Comparison of ENCODE assay signal across 9 mouse cellular contexts in genomic region chr2:165782324-165782723, GRCm38 (mm10).
DNase-seq lines count a peak whose midpoint lies in the region; ATAC-seq and TF ChIP-seq lines count a peak whose summit lies in the region.
"Had no signal": no experiment of that assay in that cellular context is flagged by ENCODE, and none has a peak within 500 bp of the region (broad histone marks: within the 10 kb centered on the region; RNA-seq: fewer than 3 reads in every experiment).

No protein-coding gene starts in this region.

- no peak overlapping the region for H3K9ac ChIP-seq in forebrain, embryonic 11.5 days (ENCODE audit: low read length)
- H3K9ac ChIP-seq: heart, embryonic 15.5 days had no signal

- H3K4me2 ChIP-seq in forebrain, embryonic 11.5 days (ENCODE audit: low read depth, low read length, severe bottlenecking), result no peak overlapping the region
- H3K4me2 ChIP-seq: heart, embryonic 15.5 days had no signal

- peak; percentile 99 for TF ChIP-seq CTCF in E14TG2a.4 (conservative IDR thresholded peaks at IDR 0.05; ENCODE audit: low read length)
- TF ChIP-seq CTCF in brain, embryonic 14.5 days (IDR thresholded peaks at IDR 0.05; ENCODE audit: borderline replicate concordance, extremely low read depth, insufficient read depth, insufficient read length), result peak; percentile 99
- peak; percentile 99 for TF ChIP-seq CTCF in layer of hippocampus, adult 2 months (conservative IDR thresholded peaks at IDR 0.05)
- TF ChIP-seq CTCF in lung, adult 2 months (IDR thresholded peaks at IDR 0.05; ENCODE audit: insufficient read depth, low read length), result peak; percentile 99

- H3K36me3 ChIP-seq in E14TG2a.4 (ENCODE audit: insufficient read depth, low read length), result peaks cover 12% of the 10 kb centered on the region
- peaks cover 3% of the 10 kb centered on the region for H3K36me3 ChIP-seq in forebrain, embryonic 11.5 days (ENCODE audit: control insufficient read depth, insufficient read depth, low read length)

- DNase-seq in brain, embryonic 14.5 days (ENCODE audit: low read depth), result peak; percentile 83
- peak; percentile 90 for DNase-seq in forebrain, embryonic 11.5 days (ENCODE audit: low spot score)
- DNase-seq in heart, postnatal 4 days, result peak; percentile 91
- peak; percentile 70 to 86 for DNase-seq in layer of hippocampus, adult 2 months (ENCODE audit: low spot score in 2 of 2)
- DNase-seq in lung, adult 2 months, result peak; percentile 77
- DNase-seq in testis, postnatal 14 days (ENCODE audit: low spot score), result peak; percentile 71

- H3K9me3 ChIP-seq in E14TG2a.4 (ENCODE audit: low read length), result no peaks in the 10 kb centered on the region
- H3K9me3 ChIP-seq in forebrain, embryonic 11.5 days (ENCODE audit: control insufficient read depth, low read length), result no peaks in the 10 kb centered on the region
- H3K9me3 ChIP-seq: heart, embryonic 15.5 days had no signal

- no peak overlapping the region for H3K27ac ChIP-seq in forebrain, embryonic 11.5 days (ENCODE audit: low read depth, low read length)
- H3K27ac ChIP-seq in layer of hippocampus, adult 2 months, result no peak overlapping the region
- H3K27ac ChIP-seq: heart, embryonic 15.5 days had no signal

- peaks cover 66% of the 10 kb centered on the region for H3K4me1 ChIP-seq in E14TG2a.4 (replicated peaks; ENCODE audit: low read depth, low read length)
- no peaks in the 10 kb centered on the region for H3K4me1 ChIP-seq in forebrain, embryonic 11.5 days (replicated peaks; ENCODE audit: control insufficient read depth, insufficient read depth, low read length)
- no peaks in the 10 kb centered on the region for H3K4me1 ChIP-seq in lung, adult 2 months (ENCODE audit: control insufficient read depth, insufficient read depth, low read length)

- peak overlapping the region; percentile 50 for H3K4me3 ChIP-seq in E14TG2a.4 (replicated peaks; ENCODE audit: low read length)
- H3K4me3 ChIP-seq in forebrain, embryonic 11.5 days (ENCODE audit: low read depth, low read length), result no peak overlapping the region
- no peak overlapping the region for H3K4me3 ChIP-seq in layer of hippocampus, adult 2 months
- H3K4me3 ChIP-seq in lung, adult 2 months (replicated peaks; ENCODE audit: extremely low read depth, low read depth, low read length), result no peak overlapping the region
- H3K4me3 ChIP-seq: heart, embryonic 15.5 days had no signal

- no peak; the same call in 1 of the 2 replicates for ATAC-seq in forebrain, embryonic 11.5 days (replicated peaks; ENCODE audit: low FRiP score)
- ATAC-seq in neutrophil, adult 5-6 weeks (ENCODE audit: extremely low read depth, insufficient number of reproducible peaks, low FRiP score, poor library complexity, severe bottlenecking), result peak; percentile 50; the same call in 1 of the 2 replicates

- WGBS in forebrain, embryonic 11.5 days, result 38% methylated on average over 5 of the region's 5 CpGs
- WGBS in lung, adult 2 months, result 30% methylated on average over 5 of the region's 5 CpGs

- TF ChIP-seq POLR2A in brain, embryonic 14.5 days (IDR thresholded peaks at IDR 0.05; ENCODE audit: borderline replicate concordance, extremely low read depth, insufficient read depth, insufficient read length, poor library complexity, severe bottlenecking), result no peak
- no peak for TF ChIP-seq POLR2A in lung, adult 2 months (IDR thresholded peaks at IDR 0.05; ENCODE audit: borderline replicate concordance, extremely low read depth, low read depth, low read length)

- peaks cover 38% of the 10 kb centered on the region for H3K27me3 ChIP-seq in E14TG2a.4 (ENCODE audit: insufficient read depth, low read length)
- no peaks in the 10 kb centered on the region for H3K27me3 ChIP-seq in forebrain, embryonic 11.5 days (ENCODE audit: control insufficient read depth, insufficient read depth, low read length)
- H3K27me3 ChIP-seq: heart, embryonic 15.5 days had no signal
